Mouse (Mus musculus) ovary, postnatal 36 days (tissue): ENCODE results near the gene Lfng.

ENCODE experiments used
- DNase-seq: peaks from one replicate; pipeline ENCODE4 v3.0.0; 2022; ENCODE audit warnings: low spot score, mixed read lengths

The Lfng gene

DNA sequence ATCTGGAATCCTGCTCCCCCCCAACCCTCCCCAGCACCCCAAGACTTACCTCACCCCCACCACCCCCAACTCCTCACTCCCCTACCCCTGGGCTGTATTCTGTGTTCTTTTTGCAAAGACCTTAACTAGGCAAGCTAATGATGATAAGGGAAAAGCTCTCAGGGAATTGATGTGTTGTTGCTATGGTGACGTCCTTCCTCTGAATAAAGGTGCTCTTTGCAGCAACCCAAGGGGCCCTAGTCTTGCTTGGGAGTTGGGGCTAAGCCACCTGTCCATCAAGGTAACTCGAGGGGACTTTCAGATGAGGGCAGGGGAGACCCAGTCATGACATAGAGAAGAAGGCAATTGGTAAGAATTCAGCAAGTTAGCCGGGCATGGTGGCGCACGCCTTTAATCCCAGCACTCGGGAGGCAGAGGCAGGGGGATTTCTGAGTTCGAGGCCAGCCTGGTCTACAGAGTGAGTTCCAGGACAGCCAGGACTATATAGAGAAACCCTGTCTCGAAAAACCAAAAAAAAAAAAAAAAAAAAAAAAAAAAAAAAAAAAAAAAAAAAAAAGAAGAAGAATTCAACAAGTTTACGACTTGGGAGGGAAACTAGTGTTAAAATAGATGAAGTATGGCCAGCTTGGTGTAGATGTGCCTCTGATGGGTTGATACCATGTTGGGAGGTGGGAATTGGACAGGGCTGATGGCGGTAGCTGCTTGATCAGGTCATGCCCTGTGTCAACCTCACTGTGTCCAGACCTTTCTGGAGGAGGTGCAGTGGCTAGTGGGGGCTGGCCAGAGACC, 8.4 kb downstream of the Lfng start:
- no peak for DNase-seq

DNA sequence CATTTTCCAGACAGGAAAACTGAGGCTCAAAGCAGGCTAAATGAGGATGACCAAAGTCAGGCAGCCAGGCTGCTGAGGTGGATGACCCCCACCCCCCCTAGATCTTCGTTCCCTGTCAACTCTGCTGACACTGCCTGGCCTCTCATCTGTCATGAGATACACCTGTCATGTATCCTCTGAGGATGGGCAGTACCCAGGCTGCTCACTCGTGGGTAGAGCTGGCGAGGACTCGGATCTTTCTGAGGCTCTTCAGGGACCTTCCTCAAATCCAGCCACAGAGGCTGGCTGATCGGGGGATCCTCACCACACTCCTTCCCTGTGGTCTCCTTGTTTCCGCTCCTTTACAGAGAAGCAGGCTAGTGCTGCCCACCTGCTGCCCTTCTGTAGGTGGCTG, 9.0 kb downstream of the Lfng start:
- DNase-seq = no peak

DNA sequence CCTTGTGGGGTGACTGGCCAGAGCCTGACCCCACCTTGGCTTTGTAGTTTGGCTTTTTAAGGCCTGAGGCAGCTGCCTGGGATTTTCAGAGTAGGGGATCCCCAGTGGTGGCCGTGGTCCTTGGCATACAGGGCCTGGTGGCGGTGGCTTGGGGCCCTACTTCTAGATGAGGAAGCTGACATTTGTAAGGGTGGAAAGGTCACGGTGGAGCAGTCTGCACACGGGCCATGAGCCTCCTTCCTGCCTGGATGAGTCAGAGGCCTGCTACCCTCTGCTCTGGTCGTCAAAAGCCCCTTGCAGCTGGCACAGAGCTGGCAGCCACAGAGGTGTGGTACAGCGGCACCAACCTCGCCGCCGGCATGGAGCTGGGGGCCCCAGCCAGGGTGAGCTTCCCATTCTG, 9.6 kb downstream of the Lfng start:
- DNase-seq = no peak

DNA sequence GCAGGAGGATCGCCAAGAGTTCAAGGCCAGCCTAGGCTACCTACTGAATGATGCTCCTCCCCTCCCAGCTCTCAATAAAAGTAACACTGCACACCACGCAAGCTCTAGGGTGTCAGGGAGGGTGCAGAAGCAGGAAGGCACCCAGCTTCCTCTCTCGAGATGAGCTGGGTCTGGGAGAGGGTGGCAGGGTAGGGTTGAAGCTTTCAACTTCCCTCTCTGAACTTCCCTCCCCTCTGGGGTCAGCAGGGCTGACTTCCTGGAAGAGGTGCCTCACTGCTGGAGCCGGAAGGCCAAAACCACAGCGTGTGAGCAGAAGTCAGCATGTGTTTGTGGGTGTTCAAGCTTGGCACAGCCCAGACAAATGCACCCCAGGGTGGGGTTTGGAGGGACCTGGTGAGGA, 10.6 kb downstream of the Lfng start:
- DNase-seq = no peak

DNA sequence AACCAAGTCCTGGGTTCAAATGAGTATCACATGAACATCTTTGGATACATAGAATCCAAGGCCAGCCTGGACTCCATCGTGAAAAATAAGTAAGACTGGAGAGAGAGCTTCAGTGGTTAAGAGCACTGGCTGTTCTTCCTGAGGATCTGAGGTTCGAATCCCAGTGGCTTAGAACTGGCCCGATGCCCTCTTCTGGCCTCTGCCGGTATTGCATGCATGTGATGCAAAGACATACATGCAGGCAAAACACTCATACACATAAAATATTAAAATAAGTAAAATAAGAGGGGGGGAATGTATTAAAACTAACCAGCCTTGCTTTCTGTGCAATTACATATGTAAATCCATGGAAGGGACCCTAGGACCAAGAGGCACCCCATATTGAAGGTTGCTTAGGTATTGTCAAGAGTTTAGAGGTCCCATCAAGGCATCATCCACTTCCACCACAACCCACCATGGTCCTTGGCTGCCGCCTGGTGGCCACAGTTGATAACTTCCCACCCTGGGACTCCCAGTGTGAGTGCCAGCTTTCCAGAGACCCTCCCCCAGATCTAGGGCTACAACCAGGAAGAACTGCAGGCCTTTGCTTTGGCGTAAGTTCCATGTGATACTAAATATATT, 12.1 kb downstream of the Lfng start:
- DNase-seq = peak; percentile 72

DNA sequence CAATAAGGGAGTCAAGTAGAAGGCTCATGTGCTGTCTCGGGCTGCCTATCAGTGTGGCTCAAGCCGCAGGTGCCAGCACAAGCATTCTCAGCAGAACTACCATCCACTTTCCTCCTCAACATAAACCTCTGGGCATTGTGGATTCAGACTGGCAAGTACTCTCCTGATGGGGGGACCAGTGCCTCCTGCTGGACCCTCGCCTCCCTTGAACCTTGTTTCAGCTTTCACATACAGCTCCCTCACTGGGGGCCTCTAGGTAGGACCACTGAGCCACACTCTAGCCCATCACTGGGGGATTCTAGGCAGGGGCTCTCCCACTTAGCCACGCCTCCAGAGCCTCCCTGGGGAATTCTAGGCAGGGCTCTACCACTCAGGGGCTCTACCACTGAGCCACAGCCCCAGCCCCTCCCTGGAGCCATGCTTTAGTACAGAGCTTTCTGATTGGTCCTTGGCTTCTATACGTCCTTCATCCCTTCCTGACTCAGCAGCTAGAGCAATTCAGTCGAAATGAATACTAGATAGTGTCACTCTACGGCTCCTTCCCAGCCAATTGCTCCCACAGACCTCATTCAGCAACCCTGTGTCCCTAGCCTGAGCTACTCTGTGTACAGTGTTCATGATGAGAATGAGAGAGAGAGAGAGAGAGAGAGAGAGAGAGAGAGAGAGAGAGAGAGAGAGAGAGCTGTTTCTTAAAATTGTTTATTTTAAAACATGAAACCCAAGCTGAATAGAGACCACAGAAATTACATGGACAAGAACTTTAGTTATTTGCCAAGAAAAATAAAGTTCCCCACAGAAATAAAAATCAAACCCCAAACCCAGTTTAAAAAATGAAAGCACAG, 13.0 kb downstream of the Lfng start:
- no peak for DNase-seq

DNA sequence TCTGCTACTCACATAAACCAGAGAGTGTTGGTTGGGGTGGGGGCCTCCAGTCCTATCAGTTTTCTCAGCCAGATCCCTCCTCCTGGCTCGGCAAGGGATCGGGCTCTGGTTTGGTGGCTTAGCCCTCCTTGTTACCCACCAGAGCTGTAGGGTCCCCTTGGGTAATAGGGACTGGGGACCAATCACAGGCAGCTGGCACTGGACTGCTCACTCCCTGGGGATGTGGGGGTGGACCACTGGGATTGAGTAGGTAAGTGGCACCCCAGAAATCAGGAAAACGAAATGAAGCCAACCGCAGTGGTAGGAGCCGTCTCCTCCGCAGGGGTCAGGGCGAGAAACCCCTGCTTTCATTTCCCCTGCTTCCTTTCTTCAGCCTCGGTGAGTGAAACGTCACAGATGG, 14.0 kb downstream of the Lfng start:
- no peak for DNase-seq

DNA sequence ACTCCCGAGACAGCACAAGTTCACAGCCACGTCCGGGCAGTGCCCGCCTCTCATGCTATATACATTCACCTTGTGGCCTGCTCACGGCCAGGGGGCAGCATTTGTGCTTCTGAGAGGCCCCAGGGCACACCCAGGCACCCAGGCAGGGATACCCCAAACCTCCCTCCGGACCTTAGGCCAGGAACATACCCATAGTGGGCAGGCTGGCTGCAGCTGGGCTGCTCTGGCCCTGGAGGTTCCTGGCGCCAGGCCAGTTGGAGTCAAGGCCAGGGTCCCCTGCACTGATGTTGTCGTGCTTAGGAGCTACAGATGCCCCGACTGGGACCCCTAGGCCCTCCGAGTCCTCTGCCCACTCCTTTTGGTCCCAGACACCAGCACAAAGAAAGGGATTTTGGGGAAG, 14.4 kb downstream of the Lfng start:
- peak; percentile 52 for DNase-seq

DNA sequence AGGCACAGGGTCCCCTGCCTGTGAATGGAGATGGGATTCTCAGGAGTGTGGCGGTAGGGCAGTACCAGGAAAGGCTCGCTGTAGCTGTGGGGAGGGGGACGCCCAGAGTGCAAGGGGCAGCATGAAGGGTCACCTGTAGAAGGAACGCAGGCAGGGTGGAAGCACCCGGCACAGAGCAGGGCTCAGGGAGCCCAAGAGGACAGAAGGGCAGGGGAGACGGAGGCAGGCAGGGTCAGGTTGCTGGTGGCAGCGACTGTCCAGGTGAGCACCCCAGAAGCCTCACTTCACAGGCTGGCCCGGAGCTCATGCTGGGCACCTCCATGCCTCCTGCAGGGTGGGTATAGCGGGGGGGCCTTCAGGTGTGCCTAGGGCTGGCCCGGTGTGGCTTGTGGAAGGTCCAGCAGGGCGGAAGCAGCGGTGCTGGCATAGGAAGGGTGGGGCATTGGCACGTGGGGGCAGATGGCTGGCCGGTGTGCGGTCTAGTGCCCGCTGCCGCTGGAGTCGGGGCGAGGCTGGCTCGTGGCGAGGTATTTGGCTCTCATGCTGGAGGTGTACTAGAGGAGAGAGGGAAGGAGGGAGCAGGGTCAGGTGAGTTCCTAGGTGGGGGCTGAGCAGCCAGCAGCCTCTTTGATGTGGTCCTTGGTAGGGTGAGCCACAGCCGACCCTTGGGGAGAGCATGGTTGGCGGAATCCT, 16.0 kb downstream of the Lfng start:
- DNase-seq = no peak

DNA sequence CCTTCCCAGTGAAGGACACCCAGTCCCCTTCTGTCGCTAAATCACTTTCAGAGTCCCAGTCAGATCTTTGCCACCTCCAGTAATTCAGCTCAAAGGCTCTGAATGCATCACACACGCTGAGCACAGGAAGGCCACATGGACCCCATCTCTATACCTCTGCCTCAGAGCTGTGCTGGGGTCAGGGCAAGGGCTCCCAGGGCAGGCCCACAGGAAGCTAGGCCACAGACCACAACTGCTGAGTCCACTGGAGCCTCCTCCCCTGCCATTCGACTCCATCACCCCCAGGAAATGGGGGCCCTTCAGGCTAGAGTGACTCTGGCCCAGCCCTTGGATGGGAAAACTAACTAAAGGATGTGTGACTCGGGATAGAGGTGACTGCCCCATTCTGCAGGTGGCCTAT, 16.7 kb downstream of the Lfng start:
- DNase-seq = no peak

DNA sequence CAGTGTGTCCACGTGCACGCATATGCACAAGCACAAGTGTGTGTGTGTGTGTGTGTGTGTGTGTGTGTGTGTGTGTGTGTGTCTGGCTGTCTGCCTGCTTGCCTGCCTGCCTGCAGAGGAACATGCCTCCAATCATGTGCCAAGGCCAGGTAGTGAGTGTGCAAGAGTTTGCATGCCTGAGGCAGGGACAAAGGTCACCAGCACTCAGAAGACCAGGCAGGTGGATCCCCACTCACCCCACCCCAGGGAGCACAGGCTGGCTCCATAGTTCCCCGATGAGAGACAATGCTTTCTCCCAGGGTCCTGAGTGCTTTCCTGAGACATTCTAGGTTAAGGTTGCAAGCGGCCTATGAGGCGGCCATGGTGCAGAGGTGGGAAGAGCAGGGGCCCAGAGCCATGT, 17.1 kb downstream of the Lfng start:
- DNase-seq = no peak

DNA sequence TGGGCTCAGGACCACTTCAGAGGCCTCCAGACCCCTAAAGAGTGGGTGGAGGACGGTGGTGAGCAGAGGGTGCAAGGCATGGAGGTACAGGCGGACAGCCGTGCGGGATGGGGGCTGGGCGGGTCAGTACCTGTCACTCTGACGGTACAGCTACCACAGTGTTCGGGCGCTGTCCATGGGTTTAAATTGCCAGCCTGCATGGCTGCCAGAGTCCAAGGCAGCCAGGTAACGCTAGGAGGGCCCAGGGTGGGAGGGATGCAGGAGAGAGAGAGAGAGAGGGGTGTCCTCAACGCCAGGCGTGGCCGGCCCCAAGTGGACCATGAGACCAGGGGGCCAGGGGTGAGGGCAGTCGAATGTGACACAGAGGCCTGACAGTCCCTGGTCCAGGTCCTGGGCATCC, 17.8 kb downstream of the Lfng start:
- no peak for DNase-seq

DNA sequence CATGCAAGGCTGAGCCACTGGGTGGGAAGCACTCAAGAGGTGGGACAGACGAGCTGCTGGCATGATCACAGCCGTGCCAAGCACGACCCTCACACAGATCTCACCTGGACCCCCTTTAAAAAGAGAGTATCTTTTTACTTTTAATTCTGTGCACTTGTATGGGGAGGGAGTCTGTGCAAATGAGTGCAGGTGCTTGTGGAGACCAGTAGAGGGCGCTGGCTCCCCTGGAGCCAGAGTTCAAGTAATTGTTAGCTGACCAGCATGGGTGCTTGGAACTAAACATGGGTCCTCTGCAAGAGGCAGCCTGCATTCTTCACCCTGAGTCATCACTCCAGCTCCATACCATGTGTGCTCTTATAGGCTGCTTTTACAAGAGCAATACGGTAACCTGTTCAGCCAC, 20.5 kb downstream of the Lfng start:
- DNase-seq = no peak

DNA sequence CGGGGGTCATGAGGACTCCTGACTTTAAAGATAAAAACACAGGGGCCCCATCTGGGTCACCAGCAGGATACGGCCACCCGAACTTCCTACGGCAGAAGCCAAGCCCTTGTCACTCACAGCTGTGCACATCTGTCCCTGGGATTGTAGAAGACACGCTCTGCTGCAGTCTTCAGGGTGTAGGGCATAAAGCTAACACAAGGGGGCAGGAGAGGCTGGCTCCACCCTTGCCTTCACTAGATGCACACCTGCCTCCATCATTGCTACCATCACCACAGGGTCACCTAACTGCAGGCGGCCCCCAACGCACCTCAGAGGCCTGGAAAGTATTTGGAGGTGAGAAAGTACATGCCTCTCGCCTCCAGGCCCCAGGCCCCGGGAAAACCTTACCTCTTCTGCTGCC, 21.9 kb downstream of the Lfng start:
- no peak for DNase-seq

DNA sequence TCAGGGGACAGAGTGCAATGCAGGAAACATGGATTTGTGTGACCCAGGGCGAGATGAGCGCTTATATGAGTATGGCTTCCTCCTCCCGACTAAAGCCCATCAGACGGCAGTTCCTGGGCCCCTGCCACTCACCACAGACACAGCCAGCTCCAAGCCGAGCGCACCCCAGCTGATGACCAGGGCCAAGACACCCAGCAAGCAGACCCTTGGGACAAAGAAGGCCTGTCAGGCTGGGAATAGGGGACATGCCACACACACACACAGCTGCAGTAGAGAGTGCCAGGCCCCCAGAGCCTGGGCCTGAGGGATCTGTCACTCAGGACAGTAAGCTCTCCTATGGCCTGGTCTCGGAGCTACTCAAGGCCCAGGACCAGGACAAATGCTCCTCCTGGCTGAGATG, 26.3 kb downstream of the Lfng start:
- no peak for DNase-seq

DNA sequence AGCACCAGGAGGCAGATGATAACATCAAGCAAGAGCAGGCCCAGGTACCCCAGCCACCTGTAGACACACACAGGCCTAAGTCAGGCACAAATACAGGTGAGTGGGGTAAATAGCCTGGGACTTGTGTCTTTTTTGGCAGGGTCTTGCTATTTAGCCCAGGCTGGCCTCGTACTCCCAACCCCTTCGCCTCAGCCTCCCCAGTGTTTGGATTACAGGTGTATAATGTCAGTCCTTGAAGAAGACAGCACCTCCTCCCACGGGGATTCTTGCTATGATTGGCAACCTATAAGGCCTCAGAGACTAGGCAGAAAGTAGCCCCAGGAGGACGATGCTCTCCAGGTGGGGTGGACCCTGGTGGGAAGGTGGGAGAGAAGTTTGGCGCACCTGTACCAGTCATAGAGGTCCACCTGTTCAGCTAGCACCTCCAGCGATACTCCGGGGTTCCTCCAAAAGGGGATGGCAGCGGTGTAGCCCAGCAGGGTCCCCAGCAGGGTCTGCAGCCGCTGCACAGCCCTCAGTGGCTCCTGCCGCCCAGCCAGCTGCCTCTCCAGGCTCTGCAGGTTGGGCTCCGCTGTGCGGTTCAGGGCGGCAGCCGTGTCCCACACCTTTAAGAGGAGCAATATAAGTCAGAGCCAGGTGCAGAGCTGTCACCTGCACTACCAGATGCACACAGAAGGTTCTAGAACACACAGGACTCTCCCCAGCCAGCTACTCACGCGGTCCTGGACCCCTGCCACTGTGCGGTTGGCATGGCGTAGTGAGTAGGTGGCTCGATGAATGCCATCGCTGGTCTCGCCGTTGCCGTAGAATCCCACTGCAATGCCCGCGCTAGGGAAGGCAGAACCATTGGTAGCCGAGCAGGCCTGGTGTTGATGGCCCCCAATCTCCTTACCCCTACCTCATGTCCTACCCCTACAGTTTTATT, 27.9 kb downstream of the Lfng start:
- DNase-seq = no peak

DNA sequence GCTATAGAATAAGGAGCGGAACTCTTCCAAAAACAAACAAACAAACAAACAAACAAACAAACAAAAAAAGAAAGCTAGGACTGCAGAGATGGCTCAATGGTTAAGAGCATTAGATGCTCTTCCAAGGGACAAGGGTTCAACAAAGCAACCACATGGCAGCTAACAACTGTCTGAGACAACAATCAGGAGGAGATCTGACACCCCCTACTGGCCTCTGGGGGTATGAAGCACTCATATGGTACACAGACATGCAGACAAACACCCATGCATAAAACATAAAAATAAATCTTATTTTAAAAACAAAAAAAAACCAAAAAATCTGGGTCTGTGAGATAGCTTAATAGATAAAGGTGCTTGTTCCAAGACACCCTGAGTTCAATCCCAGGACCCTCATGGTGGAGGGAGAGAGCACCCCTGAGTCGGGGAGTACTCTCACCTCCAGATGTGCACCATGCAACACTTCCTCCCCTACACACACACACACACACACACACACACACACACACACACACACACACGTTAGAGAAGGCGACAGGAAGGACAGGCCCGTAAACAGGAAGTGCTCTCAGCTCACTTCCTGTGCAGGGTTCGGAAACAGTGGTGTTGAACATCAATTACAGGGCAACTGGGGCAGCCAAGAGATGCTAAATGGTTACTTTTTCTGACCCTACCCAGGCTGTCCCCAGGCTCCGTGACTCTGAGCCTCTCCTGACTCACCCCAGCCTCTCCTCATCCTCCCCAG, 29.4 kb downstream of the Lfng start:
- no peak for DNase-seq

DNA sequence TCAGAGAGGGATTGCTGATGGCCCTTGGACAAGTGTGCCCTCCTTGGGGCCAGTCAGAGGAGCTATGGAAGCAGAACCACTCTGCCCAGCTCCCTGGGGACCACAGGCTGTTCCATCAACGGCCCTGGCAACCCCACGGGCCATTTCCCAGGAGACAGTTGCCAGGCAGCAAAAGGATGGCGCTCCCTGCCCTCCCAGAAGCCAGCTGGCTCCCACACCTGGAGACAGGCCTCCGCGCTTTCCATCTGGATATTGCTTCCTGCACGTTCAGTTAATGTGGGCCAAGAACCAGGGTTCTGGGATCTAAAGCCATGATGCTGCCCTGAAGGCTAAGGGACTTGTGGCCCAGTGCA, 29.9 kb downstream of the Lfng start:
- DNase-seq = no peak

DNA sequence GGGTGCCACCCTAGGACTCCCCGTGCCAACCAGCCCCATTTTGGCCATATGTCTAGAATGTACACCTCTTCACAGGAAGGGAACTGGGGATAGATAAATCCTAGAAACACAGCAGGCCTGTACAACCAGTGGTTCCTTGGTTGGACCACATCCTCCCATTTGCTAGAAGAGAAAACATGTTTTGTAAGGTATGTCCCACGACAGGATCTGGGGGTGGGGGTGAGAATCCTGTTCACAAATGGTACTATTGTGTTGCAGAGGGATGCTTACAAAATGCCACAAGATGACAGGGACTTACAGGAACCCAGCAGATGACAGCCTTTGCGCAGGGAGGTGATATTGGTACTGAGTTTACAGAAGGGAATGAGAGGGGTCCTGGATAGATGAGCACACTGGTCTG, 30.9 kb downstream of the Lfng start:
- no peak for DNase-seq

DNA sequence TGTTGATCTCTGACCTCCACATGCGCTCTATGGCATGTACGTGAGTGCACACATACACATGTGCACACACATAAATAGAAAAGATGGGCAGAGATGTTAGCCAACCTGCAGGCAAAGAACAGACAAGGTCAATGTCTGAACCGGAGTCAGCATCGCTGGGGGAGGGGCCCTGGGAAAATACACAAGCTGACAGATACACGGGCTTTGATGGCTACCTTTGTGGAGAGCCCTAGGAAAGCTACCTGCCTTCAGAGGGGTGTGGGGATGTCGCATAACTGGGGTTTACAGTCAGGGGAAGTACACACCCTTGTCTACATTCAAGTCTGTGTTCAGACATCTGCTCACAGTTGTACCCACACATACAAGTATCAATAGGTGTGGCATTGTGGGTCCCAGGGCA, 31.4 kb downstream of the Lfng start:
- no peak for DNase-seq

DNA sequence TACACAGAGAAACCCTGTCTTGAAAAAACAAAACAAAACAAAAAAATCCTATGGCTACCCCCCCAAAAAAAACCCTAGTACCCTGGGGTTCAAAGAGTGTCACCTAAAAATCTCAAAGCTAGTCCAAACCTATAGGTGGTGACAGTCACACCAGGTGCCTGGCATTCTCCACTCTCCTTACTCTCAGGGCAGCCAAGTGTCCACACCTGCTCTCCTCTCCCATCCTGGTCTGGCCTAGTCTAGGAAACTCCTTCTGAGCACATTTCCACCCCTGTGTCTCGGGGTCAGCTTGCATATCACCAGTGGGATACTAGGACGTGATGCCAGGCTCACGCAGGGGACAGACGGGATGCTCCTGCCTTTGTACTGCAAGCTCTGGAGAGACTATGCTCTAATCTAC, 32.2 kb downstream of the Lfng start:
- no peak for DNase-seq
